Mouse (Mus musculus): Measurements from ENCODE around the gene Olfr69. TPM values are rescaled to one million over a fixed set of nuclear protein-coding genes. Genes with fewer than 3 reads are reported as not detected.
A peak's percentile ranks its signal among the peaks of the same experiment; 100 is the strongest.
"Not testable (repeated sequence)": the region's sequence is repeated elsewhere in the genome, so short reads cannot be mapped to it uniquely, and the experiment has no call there.

Gene Olfr69
- total RNA-seq (2015; ENCODE audit: low replicate concordance): 2.7 and 5.6 TPM in 2 replicates
- total RNA-seq (2017; ENCODE audit: low replicate concordance): 0.70 and 1.1 TPM in 2 replicates

DNA sequence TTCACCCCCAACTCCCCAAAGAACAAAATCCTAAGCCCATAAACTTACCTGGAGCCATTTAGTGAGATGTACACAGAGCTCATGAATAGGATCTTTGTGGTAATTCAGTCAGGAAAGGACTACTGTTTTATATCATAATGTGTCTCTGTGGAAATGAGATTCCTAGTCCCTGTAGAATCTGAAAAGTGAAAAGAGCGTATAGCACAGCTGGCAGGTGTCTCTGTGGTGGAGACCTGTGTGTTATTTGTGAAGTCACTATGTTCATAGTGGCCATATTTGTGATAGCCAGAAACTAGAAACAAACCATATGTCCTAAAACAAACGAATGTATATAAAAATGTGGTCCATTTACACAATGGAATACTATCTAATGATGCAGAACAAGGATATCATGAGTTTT lies at the start of gene Olfr69:
Gene Olfr69 (minus strand): TSS at position 101 of the 400 bp plus-strand sequence.
- ATAC-seq (replicated peaks; ENCODE audit: low FRiP score, poor library complexity, severe bottlenecking): no peak

DNA sequence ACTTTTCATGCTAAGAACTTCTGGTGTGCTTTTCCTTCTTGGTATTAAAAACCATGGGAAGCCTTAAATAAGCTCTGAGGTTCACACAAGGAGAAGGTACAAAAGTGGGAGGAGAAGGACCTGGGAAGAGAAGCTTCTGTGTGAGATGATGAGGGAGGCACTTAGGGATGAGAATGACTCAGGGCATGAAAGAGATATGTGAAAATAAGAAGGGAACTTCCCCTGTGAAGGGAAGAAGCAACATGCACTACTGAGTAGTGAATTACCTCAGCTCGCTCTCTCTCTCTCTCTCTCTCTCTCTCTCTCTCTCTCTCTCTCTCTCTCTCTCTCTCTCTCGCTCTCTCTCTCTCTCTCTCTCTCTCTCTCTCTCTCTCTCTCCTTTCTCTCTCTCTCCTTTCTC lies 43.7 kb upstream of the Olfr69 start:
- ATAC-seq (replicated peaks; ENCODE audit: low FRiP score, poor library complexity, severe bottlenecking): 0 out of 2 replicates have a peak, but pooled peaks have one; percentile 16

DNA sequence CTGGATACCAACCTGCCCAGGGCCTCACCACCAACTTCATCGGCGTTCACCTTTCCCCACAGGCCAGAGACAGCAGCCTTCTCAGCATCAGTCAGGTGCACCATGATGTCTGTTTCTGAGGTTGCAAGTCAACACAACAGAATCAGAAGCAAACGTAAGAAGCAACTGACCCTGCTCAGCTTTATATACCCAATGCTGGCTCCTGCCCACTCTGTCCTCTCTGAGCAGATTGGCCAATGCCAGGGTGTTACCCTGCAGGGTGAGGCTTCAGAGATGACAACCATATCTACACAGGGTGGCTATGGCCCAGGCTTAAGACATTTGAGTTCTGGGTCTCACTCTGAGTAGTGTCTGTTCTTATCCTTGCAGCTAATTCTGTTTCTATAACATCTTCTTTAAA lies 42.4 kb upstream of the Olfr69 start, which contains the start of gene Hbb-bt:
Gene Hbb-bt (minus strand): TSS at position 231 of the 400 bp plus-strand sequence.
- peak; percentile 62 for ATAC-seq (replicated peaks; ENCODE audit: low FRiP score, poor library complexity, severe bottlenecking)

DNA sequence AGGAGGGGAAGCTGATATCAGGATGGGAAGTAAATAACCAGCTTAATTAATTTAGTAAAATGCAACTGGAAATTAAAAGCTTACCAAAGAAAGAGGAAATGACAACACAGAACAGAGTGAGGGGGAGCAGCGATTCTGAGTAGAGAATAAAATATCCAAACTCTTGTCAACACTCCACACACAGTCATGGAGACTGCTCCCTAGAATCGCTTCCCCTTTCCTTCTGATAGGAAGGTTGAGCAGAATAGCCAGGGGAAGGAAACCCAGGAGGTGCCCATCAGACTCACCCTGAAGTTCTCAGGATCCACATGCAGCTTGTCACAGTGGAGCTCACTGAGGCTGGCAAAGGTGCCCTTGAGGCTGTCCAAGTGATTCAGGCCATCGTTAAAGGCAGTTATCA lies 41.8 kb upstream of the Olfr69 start:
- peak; percentile 27 for ATAC-seq (replicated peaks; ENCODE audit: low FRiP score, poor library complexity, severe bottlenecking)

DNA sequence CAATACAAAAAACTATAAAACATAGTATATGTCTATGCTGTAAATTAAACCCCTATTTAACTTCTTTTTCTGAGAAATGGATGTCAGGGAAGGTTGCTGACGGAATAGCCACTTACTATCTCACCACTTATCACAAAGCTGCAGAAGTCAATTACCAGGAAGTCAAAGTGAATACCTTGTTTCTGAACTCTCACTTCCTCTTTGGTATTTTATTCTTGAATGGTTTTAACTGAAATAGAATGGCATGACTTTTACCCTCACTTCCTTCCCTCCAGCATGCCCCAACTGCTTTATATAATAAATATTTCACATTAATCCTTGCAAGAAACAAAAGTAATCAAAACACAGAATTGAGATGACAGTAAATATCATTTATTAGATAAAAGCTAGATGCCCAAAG lies 40.8 kb upstream of the Olfr69 start:
- peak; percentile 6; the same call in 1 of the 2 replicates for ATAC-seq (replicated peaks; ENCODE audit: low FRiP score, poor library complexity, severe bottlenecking)

DNA sequence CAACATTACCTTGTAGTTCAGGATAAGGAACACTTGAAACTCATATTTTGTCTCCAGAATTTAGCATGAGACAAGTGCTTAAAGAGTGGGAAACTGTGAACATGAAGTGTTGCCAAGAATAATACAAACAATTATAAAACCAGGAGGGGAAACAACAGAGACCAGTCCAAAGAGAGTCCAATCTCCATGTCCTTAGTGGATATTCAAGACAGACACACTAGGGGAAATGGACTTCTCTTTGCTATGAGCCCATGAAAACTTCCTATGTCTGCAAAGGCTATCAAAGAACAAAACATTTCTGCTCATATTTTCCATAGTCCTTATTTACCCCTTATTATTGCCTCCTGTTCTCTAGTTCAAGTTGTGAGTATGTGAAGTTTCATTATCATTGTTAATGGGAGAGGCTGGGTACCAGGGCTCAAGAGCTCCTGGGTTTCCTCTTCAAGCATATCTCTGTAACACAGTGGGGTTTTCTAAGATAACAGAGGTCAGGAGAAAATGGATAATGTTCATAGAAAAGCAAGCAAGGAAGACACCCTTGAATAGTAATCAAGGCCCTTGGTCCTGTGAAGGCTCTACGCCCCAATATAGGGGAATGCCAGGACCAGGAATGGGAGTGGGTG lies 39.9 kb upstream of the Olfr69 start:
- peak; percentile 27 for ATAC-seq (replicated peaks; ENCODE audit: low FRiP score, poor library complexity, severe bottlenecking)

DNA sequence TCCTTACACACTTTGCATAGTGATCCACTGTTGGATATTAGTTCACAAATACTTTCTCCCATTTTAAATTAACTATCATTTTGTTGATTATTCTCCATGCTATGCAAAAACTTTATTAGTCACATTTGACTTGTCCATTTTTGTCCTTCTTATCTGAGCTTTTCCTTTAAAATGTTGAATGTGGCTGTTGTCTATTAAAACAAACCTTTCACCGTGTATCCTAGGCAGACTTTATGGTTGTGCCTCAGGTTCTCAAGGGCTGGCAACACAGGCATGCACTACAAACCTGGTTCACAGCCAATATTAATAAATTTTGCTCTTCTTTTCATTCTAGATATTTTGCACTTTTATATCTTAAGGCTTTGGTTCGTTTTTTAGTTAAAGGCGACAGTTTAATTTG lies 39.4 kb upstream of the Olfr69 start:
- peak; percentile 9 for ATAC-seq (replicated peaks; ENCODE audit: low FRiP score, poor library complexity, severe bottlenecking)

DNA sequence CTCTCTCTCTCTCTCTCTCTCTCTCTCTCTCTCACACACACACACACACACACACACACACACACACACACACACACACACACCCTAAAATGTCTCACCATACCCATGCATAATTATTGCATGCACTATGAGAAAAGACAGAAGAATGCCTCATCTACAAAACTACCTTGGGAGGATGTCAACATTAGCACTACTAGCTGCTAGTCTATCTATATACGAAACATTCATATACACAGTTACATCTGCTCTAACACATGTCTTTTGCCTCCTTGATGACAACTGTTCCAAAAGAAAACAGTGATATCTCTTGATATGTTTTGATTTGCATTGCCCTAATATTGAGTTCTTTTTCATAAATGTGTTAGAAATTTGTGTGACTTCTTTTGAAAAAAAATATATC lies 38.9 kb upstream of the Olfr69 start:
- peak; percentile 7 for ATAC-seq (replicated peaks; ENCODE audit: low FRiP score, poor library complexity, severe bottlenecking)

DNA sequence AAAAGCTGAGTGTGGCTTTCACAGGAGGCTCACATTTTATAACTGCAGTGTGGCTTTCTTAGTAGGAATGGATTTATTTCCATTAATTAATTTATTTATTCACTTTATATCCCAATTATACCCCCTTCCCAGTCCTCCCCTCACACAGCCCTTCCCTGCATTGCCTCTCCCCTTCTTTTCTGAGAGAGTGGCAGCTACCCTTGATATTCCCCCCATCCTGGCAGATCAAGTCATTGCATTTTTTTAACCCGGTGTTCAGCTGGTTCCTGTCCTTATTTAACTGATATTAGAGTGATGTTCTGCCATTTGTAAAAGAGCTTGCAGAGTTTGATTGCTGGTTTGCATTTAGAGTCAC lies 38.4 kb upstream of the Olfr69 start:
- no peak for ATAC-seq (replicated peaks; ENCODE audit: low FRiP score, poor library complexity, severe bottlenecking)

DNA sequence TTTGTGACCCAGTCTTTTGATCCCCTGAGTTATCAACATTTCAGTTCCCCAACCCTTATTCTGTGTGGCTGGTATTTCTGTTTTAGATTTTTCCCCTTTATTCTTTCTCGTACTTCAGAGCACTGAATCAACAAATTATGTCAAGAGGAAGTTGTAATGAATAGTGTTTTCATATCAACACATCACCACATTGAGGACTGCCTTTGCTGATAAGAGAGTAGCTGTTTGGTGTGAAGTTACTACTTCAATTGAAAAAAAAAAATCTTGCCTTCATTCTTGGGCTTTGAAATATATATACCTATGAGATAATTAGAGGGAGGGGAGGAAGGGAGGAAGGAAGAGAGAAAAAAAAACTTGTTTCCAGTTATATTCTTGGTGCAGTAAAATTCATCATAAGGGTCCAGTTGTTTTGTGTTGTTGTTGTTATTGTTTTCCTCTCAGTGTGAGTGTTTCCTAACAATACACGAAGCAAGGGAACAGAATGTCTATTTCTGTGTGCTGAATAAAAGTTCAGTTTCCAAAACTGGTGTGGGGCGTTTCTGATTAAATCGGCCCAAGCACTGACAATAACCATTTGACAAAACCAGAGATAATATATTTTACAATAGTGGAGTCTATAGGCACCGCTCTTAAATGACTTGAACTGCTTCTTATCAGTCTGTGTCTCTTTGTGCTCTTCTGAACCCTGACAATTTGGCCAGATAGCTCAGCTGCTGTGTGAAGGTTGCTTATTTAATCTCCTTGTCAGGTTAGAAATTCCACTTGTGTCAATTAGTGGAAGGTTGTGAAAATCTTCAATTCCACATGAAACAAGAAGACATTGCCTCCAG lies 37.8 kb upstream of the Olfr69 start:
- ATAC-seq (replicated peaks; ENCODE audit: low FRiP score, poor library complexity, severe bottlenecking): no peak

DNA sequence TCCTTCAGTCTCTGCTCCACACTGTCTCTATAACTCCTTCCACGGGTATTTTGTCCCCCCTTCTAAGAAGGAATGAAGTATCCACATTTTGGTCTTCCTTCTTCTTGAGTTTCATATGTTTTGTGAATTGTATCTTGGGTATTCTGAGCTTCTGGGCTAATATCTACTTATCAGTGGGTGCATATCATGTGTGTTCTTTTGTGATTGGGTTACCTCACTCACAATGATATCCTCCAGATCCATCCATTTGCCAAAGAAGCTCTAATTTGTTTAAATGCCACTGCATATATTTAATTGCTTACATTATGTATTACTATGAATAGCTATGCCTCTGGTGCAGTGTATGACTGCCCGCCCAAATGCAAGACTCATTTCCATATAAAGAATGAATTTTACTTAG lies 36.7 kb upstream of the Olfr69 start:
- not testable (repeated sequence) for ATAC-seq (replicated peaks; ENCODE audit: low FRiP score, poor library complexity, severe bottlenecking)

DNA sequence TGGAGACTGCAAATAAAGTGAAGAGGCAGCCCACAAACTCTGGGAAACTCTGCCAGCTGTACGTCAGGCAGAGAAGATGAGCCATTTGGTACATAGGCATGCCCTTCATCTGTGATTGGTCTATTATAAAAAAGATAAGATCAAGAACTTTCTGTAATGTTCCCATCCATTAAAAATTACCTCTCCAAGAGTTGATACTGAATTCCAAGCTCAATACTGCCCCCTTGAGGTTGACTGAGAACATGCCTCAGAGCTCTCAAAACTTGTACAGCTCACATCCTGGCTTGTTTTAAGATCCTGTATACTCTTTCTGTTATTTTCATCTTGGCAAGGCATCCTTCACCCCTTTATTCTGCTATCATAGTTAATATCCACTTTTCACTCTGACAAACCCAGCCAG lies 35.5 kb upstream of the Olfr69 start:
- peak; percentile 25; the same call in 1 of the 2 replicates for ATAC-seq (replicated peaks; ENCODE audit: low FRiP score, poor library complexity, severe bottlenecking)

DNA sequence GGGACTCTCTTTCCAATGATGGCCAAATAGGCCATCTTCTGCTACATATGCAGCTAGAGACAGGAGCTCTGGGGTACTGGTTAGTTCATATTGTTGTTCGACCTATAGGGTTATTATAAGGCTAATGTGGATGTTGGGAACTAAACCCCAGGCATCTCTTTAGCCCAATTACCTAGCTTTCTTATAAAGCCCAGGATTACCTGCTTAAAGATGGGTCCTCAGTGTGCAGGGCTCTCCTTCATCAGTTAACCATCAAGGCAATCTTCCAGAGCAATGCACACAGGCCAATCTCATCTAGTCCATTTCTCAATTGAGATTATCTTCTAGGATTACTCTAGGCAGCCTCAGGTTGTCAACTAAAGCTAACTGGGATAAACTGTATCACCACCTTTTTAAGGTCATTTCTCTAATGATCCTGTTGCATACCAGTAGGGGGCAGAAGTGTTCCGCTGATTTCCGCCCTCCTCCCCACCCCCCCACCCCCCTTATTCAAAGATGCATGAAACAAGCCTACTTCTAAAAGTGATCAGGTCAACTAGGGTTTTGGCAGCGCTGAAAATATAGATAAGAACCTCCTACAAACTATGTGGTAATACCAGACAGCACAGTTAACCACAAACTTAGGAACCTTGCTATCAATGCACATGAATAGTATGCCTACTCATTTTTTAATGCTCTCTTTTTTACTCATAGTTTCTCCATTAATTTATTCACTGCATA lies 21.4 kb upstream of the Olfr69 start:
- peak; percentile 83 for ATAC-seq (replicated peaks; ENCODE audit: low FRiP score, poor library complexity, severe bottlenecking)

DNA sequence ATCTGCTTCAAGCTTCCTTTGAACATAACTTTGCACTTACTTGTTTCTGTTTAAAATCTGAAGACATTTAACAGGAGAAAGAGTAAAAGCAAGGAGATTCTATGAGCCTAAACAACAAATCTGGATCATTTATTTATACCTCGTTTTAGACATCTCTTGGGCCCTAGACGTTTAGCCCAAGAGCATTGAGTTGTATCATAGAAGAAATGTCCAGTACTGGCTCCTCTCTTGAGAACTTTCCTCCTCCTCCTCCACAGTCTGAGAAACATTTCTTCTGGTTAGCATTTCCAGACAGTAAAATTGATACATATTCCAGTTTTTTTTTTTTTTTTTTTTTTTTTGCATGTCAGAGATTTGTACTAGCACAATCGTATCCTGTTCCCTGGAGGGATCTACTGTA lies 20.3 kb upstream of the Olfr69 start, which contains the start of gene Olfr67:
Gene Olfr67 (minus strand): TSS at position 101 of the 400 bp plus-strand sequence.
- no peak for ATAC-seq (replicated peaks; ENCODE audit: low FRiP score, poor library complexity, severe bottlenecking)

DNA sequence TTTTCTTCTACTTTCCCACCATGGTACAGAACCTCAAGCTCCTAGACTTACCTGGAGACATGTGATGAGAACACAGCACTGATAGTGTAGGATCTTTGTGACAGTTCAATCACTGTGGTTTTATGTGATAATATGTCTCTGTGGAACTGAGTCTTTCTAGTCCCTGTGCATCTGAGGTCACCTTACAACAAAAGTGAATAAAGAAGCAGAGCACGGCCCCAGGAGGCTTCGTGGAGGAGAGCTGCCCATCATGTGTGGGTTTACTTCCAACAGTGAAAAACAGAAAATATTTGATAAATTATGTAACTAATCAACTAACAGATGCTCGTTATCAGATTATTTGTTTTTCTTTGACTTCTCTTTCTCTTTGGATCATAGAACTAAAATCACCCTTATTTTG lies 8.2 kb upstream of the Olfr69 start, which contains the start of gene Olfr68:
Gene Olfr68 (minus strand): TSS at position 101 of the 400 bp plus-strand sequence.
- ATAC-seq (replicated peaks; ENCODE audit: low FRiP score, poor library complexity, severe bottlenecking): no peak

DNA sequence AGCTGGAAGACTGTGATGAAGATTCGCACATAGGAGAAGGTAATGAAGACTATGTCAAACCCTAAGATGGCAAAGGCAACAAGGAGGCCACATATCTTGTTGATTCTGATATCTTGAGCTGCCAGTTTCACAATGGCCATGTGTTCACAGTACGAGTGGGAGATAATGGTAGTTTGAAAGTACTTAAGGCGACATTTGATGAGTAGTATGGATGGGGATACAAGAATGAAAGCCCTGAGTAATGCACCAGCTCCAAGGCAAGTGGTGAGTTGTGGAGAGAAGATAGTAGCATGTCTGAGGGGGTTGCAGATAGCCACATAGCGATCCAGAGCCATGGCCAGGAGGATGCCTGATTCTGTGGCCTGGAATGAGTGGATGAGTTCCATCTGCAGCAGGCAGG lies 6.3 kb upstream of the Olfr69 start:
- peak; percentile 82 for ATAC-seq (replicated peaks; ENCODE audit: low FRiP score, poor library complexity, severe bottlenecking)

DNA sequence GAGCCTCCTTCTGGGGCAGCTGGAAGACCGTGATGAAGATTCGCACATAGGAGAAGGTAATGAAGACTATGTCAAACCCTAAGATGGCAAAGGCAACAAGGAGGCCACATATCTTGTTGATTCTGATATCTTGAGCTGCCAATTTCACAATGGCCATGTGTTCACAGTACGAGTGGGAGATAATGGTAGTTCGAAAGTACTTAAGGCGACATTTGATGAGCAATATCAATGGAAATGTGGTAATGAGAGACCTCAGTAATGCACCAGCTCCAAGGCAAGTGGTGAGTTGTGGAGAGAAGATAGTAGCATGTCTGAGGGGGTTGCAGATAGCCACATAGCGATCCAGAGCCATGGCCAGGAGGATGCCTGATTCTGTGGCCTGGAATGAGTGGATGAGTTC lies 3.7 kb downstream of the Olfr69 start:
- peak; percentile 45; the same call in 1 of the 2 replicates for ATAC-seq (replicated peaks; ENCODE audit: low FRiP score, poor library complexity, severe bottlenecking)

DNA sequence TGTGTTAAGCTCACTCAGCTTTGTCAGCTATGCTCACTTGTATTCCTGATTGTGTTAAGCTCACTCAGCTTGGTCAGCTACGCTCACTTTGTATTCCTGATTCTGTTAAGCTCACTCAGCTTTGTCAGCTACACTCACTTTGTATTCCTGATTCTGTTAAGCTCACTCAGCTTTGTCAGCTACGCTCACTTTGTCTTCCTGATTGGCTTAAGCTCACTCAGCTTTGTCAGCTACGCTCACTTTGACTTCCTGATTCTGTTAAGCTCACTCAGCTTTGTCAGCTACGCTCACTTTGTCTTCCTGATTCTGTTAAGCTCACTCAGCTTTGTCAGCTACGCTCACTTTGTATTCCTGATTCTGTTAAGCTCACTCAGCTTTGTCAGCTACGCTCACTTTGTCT lies 9.2 kb downstream of the Olfr69 start:
- ATAC-seq (replicated peaks; ENCODE audit: low FRiP score, poor library complexity, severe bottlenecking): not testable (repeated sequence)

DNA sequence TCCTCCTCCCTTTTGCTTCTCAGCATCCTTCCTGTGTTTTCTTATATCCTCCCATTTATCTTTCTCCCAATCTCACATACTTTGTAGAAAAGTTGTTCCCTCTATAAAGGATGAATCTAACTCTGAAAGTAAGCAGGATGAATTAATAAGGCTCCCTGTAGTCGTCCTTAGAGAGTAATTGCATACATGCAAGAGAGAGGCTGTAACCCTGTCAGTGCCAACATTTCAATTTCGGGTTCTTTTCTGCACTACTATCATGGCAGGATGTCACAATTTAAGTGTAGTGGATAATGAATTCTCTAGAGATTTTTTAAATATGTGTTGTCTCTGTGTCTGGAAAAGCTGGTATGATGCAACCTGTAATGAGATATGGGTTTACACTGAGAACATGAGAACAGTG lies 14.2 kb downstream of the Olfr69 start, which contains the start of gene Olfr630:
Gene Olfr630 (minus strand): TSS at position 101 of the 400 bp plus-strand sequence.
- no peak for ATAC-seq (replicated peaks; ENCODE audit: low FRiP score, poor library complexity, severe bottlenecking)

DNA sequence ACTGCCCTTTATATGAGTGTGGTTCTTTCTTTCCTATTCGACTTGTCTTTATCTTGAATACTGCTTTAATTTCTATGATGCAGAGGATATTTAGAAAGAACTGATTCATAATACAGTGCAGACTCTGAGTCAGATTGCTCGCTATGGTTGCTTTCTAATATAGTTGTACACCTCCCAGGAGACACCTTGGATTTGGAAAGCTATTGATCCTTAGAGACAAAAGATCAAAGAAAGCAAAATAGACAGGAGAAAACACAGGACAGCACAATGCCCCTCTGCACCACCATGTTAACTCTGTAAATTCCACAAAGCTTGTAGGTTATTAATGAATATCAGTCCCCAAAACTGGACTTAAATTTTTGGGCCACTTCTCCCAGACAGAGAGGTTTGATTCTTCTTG lies 26.6 kb downstream of the Olfr69 start, which contains the start of gene Olfr629:
Gene Olfr629 (minus strand): TSS at position 101 of the 400 bp plus-strand sequence.
- ATAC-seq (replicated peaks; ENCODE audit: low FRiP score, poor library complexity, severe bottlenecking): no peak

Data from erythroblast, adult 5-6 weeks (primary cell).